Mouse (Mus musculus): ENCODE results near the gene Ppm1e. TPM values are rescaled to one million over a fixed set of nuclear protein-coding genes. Genes with fewer than 3 reads are reported as not detected.

The Ppm1e gene
- polyA plus RNA-seq, 1 experiment from 2014 or later = 28.6 TPM

DNA sequence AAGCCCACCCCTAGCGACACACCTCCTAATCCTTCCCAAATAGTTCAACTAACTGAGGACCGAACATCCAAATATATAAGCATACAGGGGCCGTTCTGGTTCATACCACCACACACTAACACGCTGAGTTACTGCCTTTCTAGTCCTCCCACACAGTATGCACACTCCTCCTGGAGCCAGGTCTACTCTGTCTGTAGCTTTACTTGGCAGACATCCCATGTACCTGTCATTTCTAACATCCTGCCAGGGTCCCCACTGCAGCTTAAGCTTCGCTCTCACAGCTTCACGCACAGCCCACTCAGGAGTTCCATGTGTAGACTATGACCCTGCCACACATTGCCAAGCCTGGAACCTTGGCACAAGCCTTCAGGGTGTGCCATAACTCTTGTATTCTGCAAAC, 62.4 kb downstream of the Ppm1e start:
- Histone ChIP-seq H3K4me1 (replicated peaks) (no peaks in the 10 kb centered on the region), H3K4me2 (no peak overlapping the region), H3K9me3 (no peaks in the 10 kb centered on the region), H3K27me3 (no peaks in the 10 kb centered on the region), H3K27ac (replicated peaks) (no peak overlapping the region), H3K9ac (no peak overlapping the region), H3K36me3 (no peaks in the 10 kb centered on the region), H3K4me3 (no peak overlapping the region)
- 91% methylated on average over 6 of the region's 6 CpGs for WGBS
- no peak for ATAC-seq (ENCODE audit: low FRiP score, low read depth)

DNA sequence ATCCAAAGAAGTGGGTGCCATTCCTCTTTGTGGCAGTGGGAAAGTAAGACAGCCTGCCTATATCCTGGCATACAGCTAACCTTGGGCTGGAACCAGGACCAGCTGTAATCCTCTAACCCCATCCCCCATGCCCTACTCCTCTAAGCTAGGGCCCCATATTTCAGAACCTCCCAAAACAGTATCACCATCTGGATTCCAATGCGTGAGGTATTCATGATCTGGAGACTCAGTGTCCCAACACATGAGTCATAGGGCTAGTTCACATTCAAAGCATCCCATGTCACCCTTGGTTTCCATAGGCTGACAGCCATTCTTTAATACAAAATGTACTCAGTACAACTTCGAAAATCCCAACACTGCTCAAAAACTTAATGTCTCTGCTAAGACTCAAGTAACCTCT, 63.2 kb downstream of the Ppm1e start:
- WGBS = 96% methylated on average over 2 of the region's 2 CpGs
- no peak for ATAC-seq (ENCODE audit: low FRiP score, low read depth)
- no peak overlapping the region for H3K4me2 ChIP-seq

DNA sequence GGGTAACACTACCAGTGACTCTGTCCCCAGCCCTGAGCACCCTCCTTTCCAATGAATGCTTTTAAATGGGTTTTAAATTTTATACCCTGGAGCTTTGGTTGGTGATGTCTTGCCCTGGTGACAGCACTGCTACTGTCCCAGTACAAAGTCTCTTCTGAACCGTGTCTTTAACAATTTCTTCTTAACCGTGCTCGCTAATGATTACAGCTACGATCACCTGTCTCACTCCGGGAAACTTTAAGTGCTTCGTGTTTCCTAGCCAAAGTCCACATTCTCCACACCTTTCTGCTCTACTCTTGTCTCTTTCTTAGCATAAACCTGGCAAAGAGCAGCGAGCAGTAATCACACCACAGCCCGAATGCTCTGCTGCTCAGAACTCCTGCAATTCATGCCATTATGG, 69.5 kb downstream of the Ppm1e start:
- H3K4me3 ChIP-seq = no peak overlapping the region
- no peak overlapping the region for H3K27ac ChIP-seq (replicated peaks)
- H3K36me3 ChIP-seq = no peaks in the 10 kb centered on the region
- H3K9ac ChIP-seq = no peak overlapping the region
- no peak overlapping the region for H3K4me2 ChIP-seq
- no peaks in the 10 kb centered on the region for H3K4me1 ChIP-seq (replicated peaks)
- H3K9me3 ChIP-seq = no peaks in the 10 kb centered on the region
- WGBS = 92% methylated on average over 8 of the region's 8 CpGs
- ATAC-seq (ENCODE audit: low FRiP score, low read depth) = no peak
- no peaks in the 10 kb centered on the region for H3K27me3 ChIP-seq

More for the DNA sequence above, 63.2 kb downstream of the Ppm1e start:
- H3K4me3 ChIP-seq = no peak overlapping the region
- H3K36me3 ChIP-seq = no peaks in the 10 kb centered on the region
- H3K4me1 ChIP-seq (replicated peaks) = no peaks in the 10 kb centered on the region
- no peaks in the 10 kb centered on the region for H3K27me3 ChIP-seq
- no peaks in the 10 kb centered on the region for H3K9me3 ChIP-seq
- no peak overlapping the region for H3K27ac ChIP-seq (replicated peaks)
- no peak overlapping the region for H3K9ac ChIP-seq

DNA sequence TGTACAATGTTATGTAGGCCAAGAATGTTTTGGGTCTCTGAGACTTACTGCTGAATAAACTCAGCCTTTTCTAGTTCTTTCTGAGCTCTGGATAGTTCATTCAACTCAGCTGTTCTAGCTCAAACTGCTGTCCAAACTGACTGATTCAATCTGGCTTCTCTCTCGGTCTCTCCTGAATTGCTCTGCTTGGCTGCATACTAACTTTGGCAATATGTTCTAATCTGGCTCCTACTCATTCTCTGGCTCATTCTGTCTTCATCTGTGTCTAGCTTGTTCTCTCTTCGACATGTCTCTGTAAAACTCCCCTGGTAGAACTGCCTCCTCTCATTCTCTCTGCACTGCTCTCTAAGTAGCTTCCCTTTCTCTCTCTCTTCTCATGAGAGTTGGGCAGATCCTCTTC, 72.6 kb downstream of the Ppm1e start:
- Histone ChIP-seq H3K27ac (replicated peaks) (no peak overlapping the region), H3K9me3 (no peaks in the 10 kb centered on the region), H3K27me3 (no peaks in the 10 kb centered on the region), H3K9ac (no peak overlapping the region), H3K4me1 (replicated peaks) (peaks cover 4% of the 10 kb centered on the region; the same call in 1 of the 2 replicates), H3K4me2 (no peak overlapping the region), H3K36me3 (no peaks in the 10 kb centered on the region), H3K4me3 (no peak overlapping the region)
- ATAC-seq (ENCODE audit: low FRiP score, low read depth) = no peak
- 89% methylated on average over 2 of the region's 2 CpGs for WGBS

DNA sequence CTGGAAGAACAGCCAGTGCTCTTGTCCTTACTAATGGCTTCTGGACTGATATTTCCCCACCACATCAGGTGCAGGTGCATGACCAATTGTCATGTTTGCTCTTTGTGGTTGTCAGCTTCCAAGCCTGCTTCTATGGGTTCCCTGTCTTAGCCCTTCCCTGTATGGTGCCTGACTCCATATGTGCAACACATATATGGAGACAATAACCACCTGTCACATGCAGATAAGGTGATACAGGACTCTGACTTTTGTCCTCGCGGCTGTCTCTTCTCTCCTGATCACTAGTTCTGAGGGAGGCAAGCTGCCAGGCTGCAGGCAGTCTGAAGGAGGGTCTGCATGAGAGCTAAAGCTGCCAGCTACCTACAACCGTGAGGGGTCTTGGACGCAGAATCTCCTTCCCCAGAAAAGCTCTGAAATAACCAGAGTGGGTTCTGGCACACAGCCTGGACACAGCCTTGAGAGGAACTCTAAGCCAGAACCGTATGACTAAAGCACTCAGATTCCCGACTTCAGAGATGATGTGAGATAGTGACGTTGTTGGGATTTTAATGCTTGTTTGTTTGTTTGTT, 76.8 kb downstream of the Ppm1e start:
- no peaks in the 10 kb centered on the region for H3K27me3 ChIP-seq
- H3K4me1 ChIP-seq (replicated peaks) = peaks cover 10% of the 10 kb centered on the region
- H3K4me2 ChIP-seq = no peak overlapping the region
- no peaks in the 10 kb centered on the region for H3K36me3 ChIP-seq
- H3K4me3 ChIP-seq = no peak overlapping the region
- 70% methylated on average over 7 of the region's 7 CpGs for WGBS
- no peaks in the 10 kb centered on the region for H3K9me3 ChIP-seq
- no peak overlapping the region for H3K9ac ChIP-seq
- H3K27ac ChIP-seq (replicated peaks) = no peak overlapping the region; the same call in 1 of the 2 replicates
- no peak for ATAC-seq (ENCODE audit: low FRiP score, low read depth)

DNA sequence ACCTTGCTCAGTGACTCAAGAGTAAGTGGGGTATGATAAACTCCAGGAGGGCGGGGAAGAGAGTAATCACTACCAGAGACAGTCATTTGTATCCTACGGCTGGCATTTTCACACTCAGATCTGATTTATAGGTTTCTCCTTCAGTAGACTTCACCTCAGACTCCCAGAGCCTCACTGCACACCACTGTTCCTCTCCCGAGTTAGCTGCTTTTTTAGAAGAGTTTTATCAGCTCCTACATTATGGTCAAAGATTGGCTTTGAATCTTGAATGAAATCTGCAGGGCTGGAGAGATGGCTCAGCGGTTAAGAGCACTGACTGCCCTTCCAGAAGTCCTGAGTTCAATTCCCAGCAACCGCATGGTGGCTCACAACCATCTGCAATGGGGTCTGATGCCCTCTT, 79.4 kb downstream of the Ppm1e start:
- Histone ChIP-seq H3K27me3 (no peaks in the 10 kb centered on the region), H3K36me3 (no peaks in the 10 kb centered on the region), H3K4me1 (replicated peaks) (peaks cover 21% of the 10 kb centered on the region), H3K4me2 (no peak overlapping the region), H3K9me3 (no peaks in the 10 kb centered on the region), H3K27ac (replicated peaks) (no peak overlapping the region), H3K9ac (no peak overlapping the region), H3K4me3 (no peak overlapping the region)
- no peak for ATAC-seq (ENCODE audit: low FRiP score, low read depth)
- 80% methylated on average over 5 of the region's 5 CpGs for WGBS

DNA sequence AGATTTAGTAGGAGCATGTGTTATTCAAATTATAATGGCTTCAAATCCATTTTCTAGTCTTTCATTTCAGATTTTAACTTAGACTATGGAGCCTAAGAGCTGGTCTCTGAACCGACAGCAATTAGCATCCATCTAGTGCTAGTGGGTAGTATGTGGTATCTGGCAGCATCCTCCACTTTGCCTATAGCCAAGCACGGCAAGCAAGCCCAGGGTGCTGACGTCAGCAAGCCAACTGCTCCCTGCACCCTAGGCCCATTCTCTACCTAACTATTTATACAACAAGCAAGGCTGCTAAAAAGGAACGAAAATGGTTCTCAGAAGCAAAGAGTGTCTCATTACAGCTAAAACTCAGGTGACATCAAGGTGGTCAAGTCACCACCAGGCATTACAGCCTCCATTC, 80.0 kb downstream of the Ppm1e start:
- Histone ChIP-seq H3K9ac (no peak overlapping the region), H3K4me1 (replicated peaks) (peaks cover 21% of the 10 kb centered on the region), H3K27ac (replicated peaks) (no peak overlapping the region), H3K4me2 (no peak overlapping the region), H3K4me3 (no peak overlapping the region), H3K27me3 (no peaks in the 10 kb centered on the region), H3K9me3 (no peaks in the 10 kb centered on the region), H3K36me3 (no peaks in the 10 kb centered on the region)
- no peak for ATAC-seq (ENCODE audit: low FRiP score, low read depth)
- WGBS = 60% methylated on average over 4 of the region's 4 CpGs

DNA sequence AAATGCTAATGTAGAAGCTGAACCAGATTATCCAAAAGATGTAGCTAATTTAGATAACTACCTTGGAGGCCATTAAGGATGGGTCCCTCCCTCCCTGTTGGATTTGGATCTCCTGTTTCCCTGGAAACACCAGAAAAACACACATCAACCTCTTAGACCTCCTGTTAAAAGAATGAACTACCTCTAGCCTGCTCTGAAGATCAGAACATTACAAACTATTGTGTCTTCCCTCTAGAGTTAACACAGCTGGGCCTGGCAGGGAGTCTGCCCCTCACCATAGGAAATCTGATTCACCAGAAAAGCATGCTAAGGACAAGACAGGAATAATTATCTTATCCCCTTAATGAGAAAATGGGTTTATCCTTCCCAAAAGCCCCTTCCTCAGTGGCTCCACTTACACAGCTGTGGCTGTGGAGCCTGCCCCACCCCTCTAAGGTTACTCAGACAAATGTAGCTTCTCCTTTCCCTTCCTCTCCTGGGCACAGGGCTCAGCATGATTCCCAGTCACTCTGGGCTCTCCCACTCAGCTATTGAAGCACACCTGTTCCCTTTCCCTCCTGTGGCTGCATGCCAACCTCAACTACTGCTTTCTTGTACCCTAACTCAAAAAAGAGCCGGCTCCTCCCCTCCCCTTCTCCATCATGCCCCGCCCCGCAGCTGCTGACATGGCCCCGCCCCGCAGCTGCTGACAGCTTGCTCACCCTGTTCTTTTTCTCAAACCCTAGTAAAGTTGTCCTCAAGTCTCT, 82.4 kb downstream of the Ppm1e start:
- WGBS = 12% methylated on average over 5 of the region's 5 CpGs

DNA sequence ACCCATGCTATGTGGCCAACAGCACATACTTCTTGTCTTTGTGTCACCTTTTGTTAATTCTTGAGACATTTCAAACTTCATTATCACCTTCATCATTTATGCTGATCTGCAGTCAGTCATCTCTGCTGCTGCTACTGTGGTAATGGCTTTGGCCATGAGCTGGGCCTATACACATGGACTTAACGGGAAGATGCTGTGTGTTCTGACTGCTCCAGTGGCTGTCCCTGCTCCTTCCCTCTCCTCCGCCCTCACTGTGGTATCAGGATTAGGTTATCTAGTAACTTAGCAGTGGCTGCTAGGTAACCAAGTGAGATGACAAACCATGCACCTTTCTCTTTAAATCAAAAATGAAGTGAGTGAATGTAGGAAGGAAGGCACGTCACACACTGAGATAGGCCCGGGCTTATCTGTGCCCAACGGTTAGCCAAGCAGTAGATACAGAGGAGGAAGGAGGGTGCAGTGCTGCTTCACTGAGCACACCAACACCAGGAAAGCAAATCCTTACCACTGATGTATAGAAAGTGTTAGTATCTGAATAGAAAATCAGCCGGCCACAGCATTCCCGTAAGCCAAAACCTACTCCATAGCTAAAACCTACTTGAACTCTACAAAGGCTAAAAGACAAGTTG, 83.3 kb downstream of the Ppm1e start:
- no peak overlapping the region for H3K9ac ChIP-seq
- H3K4me3 ChIP-seq = no peak overlapping the region
- no peak overlapping the region for H3K4me2 ChIP-seq
- peaks cover 17% of the 10 kb centered on the region for H3K4me1 ChIP-seq (replicated peaks)
- no peaks in the 10 kb centered on the region for H3K36me3 ChIP-seq
- ATAC-seq (ENCODE audit: low FRiP score, low read depth) = no peak
- no peaks in the 10 kb centered on the region for H3K27me3 ChIP-seq
- no peaks in the 10 kb centered on the region for H3K9me3 ChIP-seq
- WGBS = 77% methylated on average over 7 of the region's 7 CpGs
- no peak overlapping the region for H3K27ac ChIP-seq (replicated peaks)

More for the DNA sequence above, 82.4 kb downstream of the Ppm1e start:
- Histone ChIP-seq H3K9me3 (no peaks in the 10 kb centered on the region), H3K4me2 (no peak overlapping the region), H3K4me1 (replicated peaks) (peaks cover 17% of the 10 kb centered on the region), H3K27ac (replicated peaks) (peak overlapping the region; percentile 38; the same call in 1 of the 2 replicates), H3K4me3 (no peak overlapping the region), H3K36me3 (no peaks in the 10 kb centered on the region), H3K9ac (no peak overlapping the region), H3K27me3 (no peaks in the 10 kb centered on the region)
- peak; percentile 42; the same call in 1 of the 2 replicates for ATAC-seq (ENCODE audit: low FRiP score, low read depth)

DNA sequence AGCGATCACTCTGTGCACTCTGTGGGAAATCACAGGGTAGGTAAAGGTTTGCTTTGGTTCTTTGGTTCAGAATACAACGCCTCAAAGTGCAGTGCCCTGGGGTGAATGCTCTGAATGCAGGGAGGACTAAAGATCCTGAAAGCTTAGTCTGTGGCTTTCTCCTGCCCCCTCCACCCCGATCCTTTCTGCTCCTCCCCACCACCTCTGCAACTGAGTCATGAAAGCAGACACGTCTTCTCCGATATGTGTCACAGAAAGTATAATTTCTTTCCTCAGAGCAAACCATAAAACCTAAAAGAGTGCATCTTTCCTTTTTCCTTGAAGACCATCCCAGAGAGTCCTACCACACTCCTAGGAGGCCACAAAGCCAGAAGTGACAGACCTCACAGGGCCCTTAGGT, 86.1 kb downstream of the Ppm1e start:
- H3K9me3 ChIP-seq = no peaks in the 10 kb centered on the region
- no peak overlapping the region for H3K27ac ChIP-seq (replicated peaks)
- no peak for ATAC-seq (ENCODE audit: low FRiP score, low read depth)
- H3K36me3 ChIP-seq = no peaks in the 10 kb centered on the region
- H3K4me2 ChIP-seq = no peak overlapping the region
- H3K9ac ChIP-seq = no peak overlapping the region
- 93% methylated on average over 5 of the region's 5 CpGs for WGBS
- H3K27me3 ChIP-seq = no peaks in the 10 kb centered on the region
- H3K4me3 ChIP-seq = no peak overlapping the region
- peaks cover 16% of the 10 kb centered on the region for H3K4me1 ChIP-seq (replicated peaks)

DNA sequence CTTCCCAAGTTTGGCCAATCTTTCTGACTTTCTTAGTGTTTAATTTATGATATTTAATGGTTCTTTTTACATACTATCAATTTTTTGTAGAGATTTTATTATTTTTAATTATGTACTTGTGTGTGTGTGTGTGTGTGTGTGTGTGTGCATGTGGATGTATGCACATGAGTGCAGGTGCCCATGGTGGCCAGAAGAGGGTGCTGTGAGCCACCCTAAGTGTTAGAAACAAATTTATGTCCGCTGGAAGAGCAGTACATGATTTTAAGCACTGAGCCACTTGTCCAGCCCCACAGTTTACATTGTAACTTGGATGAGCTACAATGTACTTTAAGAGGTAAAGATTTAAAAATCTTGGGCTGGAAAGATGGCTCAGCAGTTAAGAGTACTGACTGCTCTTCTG, 87.3 kb downstream of the Ppm1e start:
- H3K4me3 ChIP-seq = no peak overlapping the region
- no peak for ATAC-seq (ENCODE audit: low FRiP score, low read depth)
- WGBS = 94% methylated on average over 1 of the region's 1 CpGs

DNA sequence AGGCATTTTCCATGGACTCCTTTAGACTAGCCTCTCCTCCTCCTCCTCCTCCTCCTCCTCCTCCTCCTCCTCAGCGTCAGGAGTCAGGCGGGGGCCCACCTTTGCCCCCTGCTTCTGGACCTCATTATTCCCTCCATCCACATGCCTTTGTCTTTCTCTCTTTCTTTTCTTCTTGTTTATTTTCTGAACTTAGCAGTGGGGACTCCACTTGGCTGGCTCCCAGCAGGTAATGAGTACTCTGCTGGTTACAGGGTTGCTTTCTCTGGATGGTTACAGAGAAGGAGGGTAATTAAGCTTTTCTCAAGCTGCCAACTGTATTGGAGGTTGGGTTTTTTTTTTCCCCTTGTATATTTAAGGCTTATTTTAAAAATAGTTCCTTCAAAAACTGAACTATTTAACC, 87.9 kb downstream of the Ppm1e start:
- Histone ChIP-seq H3K27me3 (no peaks in the 10 kb centered on the region), H3K9me3 (no peaks in the 10 kb centered on the region), H3K36me3 (no peaks in the 10 kb centered on the region), H3K9ac (no peak overlapping the region), H3K4me1 (replicated peaks) (peaks cover 4% of the 10 kb centered on the region), H3K4me2 (no peak overlapping the region), H3K4me3 (no peak overlapping the region), H3K27ac (replicated peaks) (0 out of 2 replicates have a peak overlapping the region, but pooled peaks have one; percentile 38)
- 26% methylated on average over 2 of the region's 2 CpGs for WGBS
- ATAC-seq (ENCODE audit: low FRiP score, low read depth) = no peak

More for the DNA sequence above, 87.3 kb downstream of the Ppm1e start:
- H3K36me3 ChIP-seq = no peaks in the 10 kb centered on the region
- H3K9me3 ChIP-seq = no peaks in the 10 kb centered on the region
- peaks cover 9% of the 10 kb centered on the region for H3K4me1 ChIP-seq (replicated peaks)
- H3K9ac ChIP-seq = no peak overlapping the region
- H3K27ac ChIP-seq (replicated peaks) = no peak overlapping the region
- no peaks in the 10 kb centered on the region for H3K27me3 ChIP-seq
- H3K4me2 ChIP-seq = no peak overlapping the region
